Comparison of ENCODE assay signal across 18 mouse cellular contexts in the genomic region with DNA sequence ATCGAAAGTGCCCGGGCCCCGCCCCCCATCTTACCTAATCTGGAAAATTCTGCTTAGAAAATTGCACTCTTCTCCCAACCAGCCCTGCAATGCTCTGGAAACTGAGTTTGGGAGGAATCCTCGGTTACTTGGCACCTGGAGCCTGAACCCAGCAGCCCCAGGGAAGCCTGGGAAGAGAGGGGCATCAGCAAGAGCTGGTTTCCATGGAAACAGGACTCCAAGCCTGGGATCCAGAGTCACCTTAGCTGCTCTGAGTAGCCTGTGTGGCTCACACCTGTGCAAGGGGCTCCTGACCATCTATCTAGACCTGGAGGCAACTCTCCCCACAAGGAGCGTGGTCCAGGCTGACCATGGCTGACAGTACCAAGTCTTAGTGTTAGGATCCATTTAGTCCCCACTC. TPM values are rescaled to one million over a fixed set of nuclear protein-coding genes. Genes with fewer than 3 reads are reported as not detected.
"Had no signal": no experiment of that assay in that cellular context is flagged by ENCODE, and none has a peak within 500 bp of the region (broad histone marks: within the 10 kb centered on the region; RNA-seq: fewer than 3 reads in every experiment).

No protein-coding gene starts in this region.

- H3K27me3 ChIP-seq: lung, embryonic 15.5 days; midbrain, embryonic 12.5 days; neural tube, embryonic 12.5 days; stomach, embryonic 15.5 days had no signal

- ATAC-seq: liver, postnatal 0 days; lung, postnatal 0 days had no signal

- H3K27ac ChIP-seq: liver, embryonic 13.5 days; liver, embryonic 15.5 days; lung, embryonic 15.5 days; macrophage; midbrain, embryonic 12.5 days; neural tube, embryonic 12.5 days; stomach, embryonic 15.5 days; stomach, postnatal 0 days had no signal

- DNase-seq: liver, embryonic 13.5 days; liver, postnatal 0 days; lung, adult 2 months; lung, postnatal 14 days; lung, postnatal 36 days; right cerebral cortex, postnatal 14 days; thymus, adult 2 months; thymus, postnatal 25 days; thymus, postnatal 4 days had no signal

- H3K9ac ChIP-seq: liver, embryonic 13.5 days; liver, embryonic 15.5 days; liver, postnatal 0 days; lung, embryonic 15.5 days; midbrain, embryonic 12.5 days; neural tube, embryonic 12.5 days; stomach, embryonic 15.5 days had no signal

- H3K4me1 ChIP-seq: liver, embryonic 13.5 days; liver, embryonic 15.5 days; lung, embryonic 15.5 days; megakaryocyte, embryonic 14.5 days; neural tube, embryonic 12.5 days had no signal

- H3K9me3 ChIP-seq: liver, embryonic 13.5 days; liver, embryonic 15.5 days; lung, embryonic 15.5 days; megakaryocyte, embryonic 14.5 days; midbrain, embryonic 12.5 days; neural tube, embryonic 12.5 days; stomach, embryonic 15.5 days had no signal

- H3K4me3 ChIP-seq: liver, embryonic 13.5 days; liver, embryonic 15.5 days; lung, embryonic 15.5 days; megakaryocyte, embryonic 14.5 days; midbrain, embryonic 12.5 days; neural tube, embryonic 12.5 days; stomach, embryonic 15.5 days had no signal

- H3K4me2 ChIP-seq: liver, embryonic 13.5 days; liver, embryonic 15.5 days; lung, embryonic 15.5 days; midbrain, embryonic 12.5 days; neural tube, embryonic 12.5 days; stomach, embryonic 15.5 days had no signal

- H3K36me3 ChIP-seq: liver, embryonic 13.5 days; liver, embryonic 15.5 days; lung, embryonic 15.5 days; midbrain, embryonic 12.5 days; neural tube, embryonic 12.5 days; stomach, embryonic 15.5 days had no signal

RNA-seq across cellular contexts. Expression of gene Cpxm2, which starts 56.1 kb away (rescaled TPM):
- polyA plus RNA-seq: macrophage had no signal
